8 mouse cellular contexts compared by ENCODE assay signal in the genomic region with DNA sequence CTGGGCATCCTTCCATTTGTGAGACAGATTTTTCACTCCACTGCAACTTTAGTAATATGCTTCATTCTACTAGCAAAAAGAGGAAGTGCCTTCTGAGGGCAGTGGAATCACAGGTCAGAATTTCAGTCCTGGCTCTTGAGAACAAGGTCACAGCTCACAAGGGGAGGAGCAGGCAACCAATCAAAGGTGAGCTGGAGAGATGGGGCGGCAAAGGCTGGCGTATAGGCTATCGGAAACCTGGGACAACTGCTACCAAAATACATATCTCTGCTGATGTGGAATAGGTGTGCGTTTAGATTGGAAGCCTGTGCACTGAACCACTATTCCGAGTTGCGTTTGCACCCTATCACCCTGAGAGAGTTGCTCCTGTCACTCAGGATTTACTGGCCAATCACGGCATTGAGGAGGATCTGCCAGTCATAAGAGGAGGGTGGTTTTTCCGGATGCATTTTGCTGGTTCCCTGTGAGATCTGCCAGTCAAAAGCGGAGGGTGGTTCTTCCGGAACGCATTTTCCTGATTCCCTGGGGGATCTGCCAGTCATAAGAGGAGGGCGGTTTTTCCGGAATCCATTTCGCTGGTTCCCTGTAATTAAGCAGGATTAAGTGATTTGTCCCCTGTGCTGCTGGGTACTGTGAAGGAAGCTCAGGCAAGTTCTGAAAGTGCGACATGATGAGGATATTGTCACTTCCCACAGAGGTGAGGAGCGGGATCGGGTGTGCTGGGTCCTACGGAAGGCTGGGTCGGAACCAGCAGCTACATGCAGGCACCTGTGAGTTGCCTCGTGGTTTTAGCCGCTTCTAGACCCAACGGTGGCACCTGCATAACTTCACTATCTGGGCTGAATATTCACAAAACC.
DNase-seq lines count a peak whose midpoint lies in the region; ATAC-seq lines count a peak whose summit lies in the region.
"Not testable (repeated sequence)": the region's sequence is repeated elsewhere in the genome, so short reads cannot be mapped to it uniquely, and the experiment has no call there.

No protein-coding gene starts in this region.

- not testable (repeated sequence) for H3K36me3 ChIP-seq in heart, embryonic 14.5 days (ENCODE audit: control insufficient read depth, insufficient read depth, low read length); liver, embryonic 13.5 days; stomach, embryonic 16.5 days (ENCODE audit: control insufficient read depth, insufficient read depth, low read length)

- H3K4me3 ChIP-seq in heart, embryonic 14.5 days (ENCODE audit: control insufficient read depth in 1 of 2, insufficient read depth in 1 of 2, low read depth in 1 of 2, low read length in 2 of 2) = peak overlapping the region; percentile 56 to 92
- H3K4me3 ChIP-seq in liver, embryonic 13.5 days (replicated peaks) = peak overlapping the region; percentile 68
- H3K4me3 ChIP-seq in stomach, embryonic 16.5 days (replicated peaks; ENCODE audit: low read length) = peak overlapping the region; percentile 66

- H3K27me3 ChIP-seq in heart, embryonic 14.5 days (ENCODE audit: control insufficient read depth, insufficient read depth, low read length); liver, embryonic 13.5 days; stomach, embryonic 16.5 days (ENCODE audit: control insufficient read depth, insufficient read depth, low read length): not testable (repeated sequence)

- peak overlapping the region; percentile 71 for H3K4me2 ChIP-seq in heart, embryonic 14.5 days (ENCODE audit: low read length)
- peak overlapping the region; percentile 68 for H3K4me2 ChIP-seq in liver, embryonic 13.5 days
- peak overlapping the region; percentile 60 for H3K4me2 ChIP-seq in stomach, embryonic 16.5 days (ENCODE audit: low read depth, low read length)

- peak overlapping the region; percentile 71 to 97 for H3K27ac ChIP-seq in heart, embryonic 14.5 days (replicated peaks in 1 of 2; ENCODE audit: control insufficient read depth in 1 of 2, insufficient read depth in 1 of 2, low read depth in 2 of 2, low read length in 2 of 2)
- peak overlapping the region; percentile 68 for H3K27ac ChIP-seq in liver, embryonic 13.5 days
- H3K27ac ChIP-seq in stomach, embryonic 16.5 days (ENCODE audit: low read length) = peak overlapping the region; percentile 67

- DNase-seq in c-Kit-negative CD71-positive TER-119-positive erythroid progenitor cells, embryonic 14.5 days (ENCODE audit: low read depth, low spot score) = peak; percentile 85
- peak; percentile 90 for DNase-seq in fibroblast of lung, adult 2 months (ENCODE audit: low read depth)
- DNase-seq in kidney, postnatal 14 days = peak; percentile 94
- DNase-seq in liver, embryonic 13.5 days = peak; percentile 93
- DNase-seq in neural tube, embryonic 10.5 days (ENCODE audit: extremely low spot score, low spot score) = peak; percentile 85

- not testable (repeated sequence) for H3K4me1 ChIP-seq in heart, embryonic 14.5 days (ENCODE audit: control insufficient read depth in 2 of 2, insufficient read depth in 2 of 2, low read length in 2 of 2); liver, embryonic 13.5 days (replicated peaks); stomach, embryonic 16.5 days (ENCODE audit: control insufficient read depth, insufficient read depth, low read length)

- H3K9me3 ChIP-seq in heart, embryonic 14.5 days (ENCODE audit: control insufficient read depth, low read length); liver, embryonic 13.5 days (replicated peaks); stomach, embryonic 16.5 days (replicated peaks; ENCODE audit: control insufficient read depth, low read length): not testable (repeated sequence)

- WGBS in heart, embryonic 14.5 days = under 1% methylated on average over 15 of the region's 22 CpGs
- under 1% methylated on average over 22 of the region's 22 CpGs for WGBS in liver, embryonic 13.5 days (ENCODE audit: insufficient replicate concordance)
- under 1% methylated on average over 20 of the region's 22 CpGs for WGBS in stomach, embryonic 16.5 days

- H3K9ac ChIP-seq in heart, embryonic 14.5 days (ENCODE audit: low read length) = peak overlapping the region; percentile 74
- H3K9ac ChIP-seq in liver, embryonic 13.5 days = peak overlapping the region; percentile 73
- H3K9ac ChIP-seq in stomach, embryonic 16.5 days (ENCODE audit: low read length) = peak overlapping the region; percentile 71

- ATAC-seq in CD4-positive, CD25-positive, alpha-beta regulatory T cell, adult 4 months = peak; percentile 99
- ATAC-seq in heart, embryonic 14.5 days (ENCODE audit: insufficient number of reproducible peaks, insufficient read depth, low FRiP score, low read depth) = peak; percentile 100
- ATAC-seq in liver, embryonic 13.5 days (ENCODE audit: low read depth) = peak; percentile 99
- peak; percentile 100 for ATAC-seq in stomach, embryonic 16.5 days (ENCODE audit: insufficient read depth, low FRiP score)

Comparison
In these comparisons a context has a peak if more than half of its experiments do, and no peak if none do; other contexts are left out.
1. Peak in every context shown above with its lines: DNase-seq, ATAC-seq, H3K4me3 ChIP-seq and H3K27ac ChIP-seq.